Mouse (Mus musculus) ovary, postnatal 10 days (tissue): Measurements from ENCODE around the gene Ptafr.
A peak's percentile ranks its signal among the peaks of the same experiment; 100 is the strongest.
"Not testable (repeated sequence)": the region's sequence is repeated elsewhere in the genome, so short reads cannot be mapped to it uniquely, and the experiment has no call there.

Experiments
- DNase-seq: peaks from one replicate; pipeline ENCODE4 v3.0.0; 2022; ENCODE audit warnings: low spot score

The Ptafr gene

GRCm38 (mm10) chr4:132563965-132564364 lies at the start of gene Ptafr:
Ptafr (plus strand) TSS chr4:132564067.
- no peak for DNase-seq

GRCm38 (mm10) chr4:132514555-132515135 lies 49.2 kb upstream of the Ptafr start:
- DNase-seq, result peak; percentile 73

GRCm38 (mm10) chr4:132515369-132516155 lies 48.3 kb upstream of the Ptafr start:
- DNase-seq, result peak; percentile 66

DNA sequence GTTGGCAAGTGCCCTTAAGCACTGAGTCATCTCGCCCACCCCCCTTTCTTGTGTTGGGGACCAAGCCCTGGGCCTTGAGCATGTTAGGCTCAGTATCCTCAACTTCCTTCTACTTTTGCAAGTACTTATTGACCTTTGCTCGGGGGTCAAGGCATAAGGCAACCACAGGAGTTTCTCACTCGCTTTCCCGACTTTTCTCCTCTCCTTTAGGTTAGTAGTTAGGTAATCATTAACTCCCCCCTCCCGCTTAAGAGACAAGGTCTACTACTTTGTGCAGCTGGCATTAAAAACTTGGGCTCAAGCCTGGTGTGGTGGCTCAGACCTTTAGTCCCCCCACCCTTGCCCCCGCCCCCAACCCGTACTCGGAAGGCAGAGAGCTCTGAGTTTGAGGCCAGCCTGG lies 45.8 kb upstream of the Ptafr start:
- no peak for DNase-seq

DNA sequence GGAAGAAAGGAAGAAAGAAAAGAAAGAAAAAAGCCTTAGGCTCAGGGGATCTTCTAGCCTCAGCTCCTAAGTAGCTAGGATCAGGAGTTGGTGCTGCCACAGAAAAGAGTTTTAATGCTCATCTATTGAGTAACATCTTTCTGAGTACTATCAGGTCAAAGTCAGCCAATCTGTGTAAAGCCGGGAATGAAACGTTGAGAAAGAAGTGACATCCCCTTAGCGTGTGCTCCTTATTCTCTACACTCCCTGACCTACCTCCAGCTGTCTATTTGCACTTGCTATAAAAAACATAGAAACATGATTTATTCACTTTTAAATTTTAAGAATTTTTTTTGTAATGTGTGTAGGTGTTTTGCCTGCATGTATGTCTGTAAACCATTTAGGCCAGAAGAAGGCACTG lies 44.7 kb upstream of the Ptafr start:
- no peak for DNase-seq

GRCm38 (mm10) chr4:132524321-132524741 lies 39.5 kb upstream of the Ptafr start:
- no peak for DNase-seq

- no peak for DNase-seq
Observed at GRCm38 (mm10) chr4:132524808-132525207, 39.1 kb upstream of the Ptafr start.

GRCm38 (mm10) chr4:132526678-132527077 lies 37.2 kb upstream of the Ptafr start:
- no peak for DNase-seq

- DNase-seq, result no peak
Observed at GRCm38 (mm10) chr4:132527917-132528522, 35.8 kb upstream of the Ptafr start.

DNA sequence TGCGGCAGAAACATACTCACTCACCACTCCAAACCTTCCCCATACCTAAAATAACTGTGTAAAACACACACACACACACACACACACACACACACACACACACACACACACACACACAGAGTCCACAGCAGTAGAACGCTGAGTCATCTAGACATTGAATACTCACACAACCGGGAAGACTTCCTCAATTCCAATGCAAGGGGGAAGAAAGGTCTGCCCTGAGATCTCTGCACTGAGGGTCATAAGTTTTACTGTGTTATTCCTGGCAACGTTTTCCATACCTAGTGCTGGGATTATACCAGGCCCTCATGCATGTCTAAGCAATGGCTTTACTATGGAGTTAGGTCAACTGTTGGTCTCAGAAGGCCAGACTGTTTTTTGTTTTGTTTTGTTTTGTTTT lies 34.5 kb upstream of the Ptafr start:
- no peak for DNase-seq

DNA sequence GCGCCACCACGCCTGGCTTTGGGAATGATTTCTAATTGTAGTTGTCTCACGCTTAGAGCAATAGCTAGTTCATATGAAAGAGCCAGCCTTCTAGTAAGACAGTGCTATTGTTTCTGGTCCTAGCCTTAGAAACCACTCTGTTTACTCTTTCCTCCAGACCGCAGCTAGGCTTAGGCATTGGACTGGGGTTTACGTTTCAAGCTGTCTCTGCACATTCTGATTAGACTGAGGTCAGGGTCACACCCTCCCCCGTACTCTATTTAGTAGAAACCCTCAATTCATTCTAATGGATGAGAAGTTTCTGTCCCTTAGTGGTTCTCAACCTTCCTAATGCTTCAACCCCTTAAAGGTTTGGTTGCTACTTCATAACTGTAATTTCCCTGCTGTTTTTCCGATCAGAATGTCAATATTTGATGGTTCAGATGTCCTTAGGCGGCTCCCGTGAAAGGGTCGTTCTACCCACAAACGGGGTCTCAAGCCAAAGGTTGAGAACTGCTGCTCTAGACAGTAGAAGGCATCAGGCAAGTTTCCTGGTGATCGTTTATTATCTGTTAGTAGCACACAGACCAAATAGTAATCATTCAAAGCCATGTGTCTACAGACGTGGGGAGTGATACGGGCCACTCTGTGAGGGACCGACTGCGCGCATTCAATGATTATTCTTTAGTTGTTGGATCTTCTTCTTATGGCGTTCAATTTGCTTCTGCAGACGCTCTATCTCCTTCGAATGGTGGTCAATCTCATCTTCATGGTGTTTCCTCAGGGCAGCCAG lies 33.6 kb upstream of the Ptafr start:
- no peak for DNase-seq

DNA sequence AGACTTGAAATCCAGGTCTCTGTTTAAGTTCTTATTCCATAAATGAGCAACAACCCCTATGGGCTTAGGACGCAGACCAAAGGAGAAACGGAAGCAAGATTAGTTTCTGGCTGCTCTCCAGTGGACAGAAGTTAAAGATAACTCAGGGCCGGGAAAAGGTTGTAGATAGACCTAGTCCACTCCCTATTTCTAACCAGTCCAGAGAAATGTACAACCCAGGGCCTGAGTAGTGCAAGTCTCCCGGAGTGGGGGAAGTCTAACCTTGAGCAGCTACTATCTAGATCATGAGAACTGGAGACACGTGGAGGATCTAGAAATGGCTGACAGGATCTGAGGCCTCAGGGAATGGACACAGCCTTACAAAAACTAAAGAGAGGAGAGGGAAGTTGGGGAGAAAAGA lies 31.4 kb upstream of the Ptafr start:
- no peak for DNase-seq

- peak; percentile 67 for DNase-seq
Observed at GRCm38 (mm10) chr4:132532981-132533916, 30.6 kb upstream of the Ptafr start, which contains the start of gene Atpif1. Atpif1 (minus strand) TSS chr4:132533659.

DNA sequence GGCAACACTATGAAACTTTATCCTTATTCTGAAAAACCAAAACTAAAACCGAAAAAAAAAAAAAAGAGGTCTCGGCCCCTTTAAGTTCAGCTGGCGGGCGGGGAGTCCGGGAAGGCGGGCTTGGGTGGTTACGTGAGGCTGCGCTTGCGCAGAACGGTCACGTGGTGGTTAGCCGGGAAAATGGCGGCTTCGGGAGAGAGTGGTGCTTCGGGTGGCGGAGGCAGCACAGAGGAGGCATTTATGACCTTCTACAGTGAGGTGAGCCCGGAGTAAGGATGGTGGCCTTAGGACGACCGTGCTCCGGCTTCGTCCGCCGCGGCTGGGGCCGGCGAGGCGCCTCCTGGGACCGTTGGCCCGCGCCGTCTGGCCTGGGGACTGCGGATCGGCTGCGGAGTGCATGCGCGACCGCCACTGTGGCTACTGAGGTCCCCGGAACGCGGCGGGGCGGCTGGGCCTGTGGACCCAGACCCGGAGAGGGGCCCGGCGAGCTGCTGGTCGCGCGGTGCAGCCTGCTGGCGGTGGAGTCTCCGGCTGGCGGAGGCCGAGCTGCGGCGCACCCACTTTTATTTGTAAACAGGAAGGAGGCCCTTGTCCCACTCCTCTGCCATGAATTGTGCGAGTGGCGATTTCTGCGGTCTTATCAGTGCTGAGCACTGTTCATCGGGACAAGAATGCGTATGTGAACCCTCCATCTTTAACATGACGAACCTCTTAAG lies 28.3 kb upstream of the Ptafr start, which contains the start of gene Dnajc8:
Gene Dnajc8 (plus strand): TSS at position 145 of the 716 bp plus-strand sequence.
- DNase-seq, result peak; percentile 91

DNA sequence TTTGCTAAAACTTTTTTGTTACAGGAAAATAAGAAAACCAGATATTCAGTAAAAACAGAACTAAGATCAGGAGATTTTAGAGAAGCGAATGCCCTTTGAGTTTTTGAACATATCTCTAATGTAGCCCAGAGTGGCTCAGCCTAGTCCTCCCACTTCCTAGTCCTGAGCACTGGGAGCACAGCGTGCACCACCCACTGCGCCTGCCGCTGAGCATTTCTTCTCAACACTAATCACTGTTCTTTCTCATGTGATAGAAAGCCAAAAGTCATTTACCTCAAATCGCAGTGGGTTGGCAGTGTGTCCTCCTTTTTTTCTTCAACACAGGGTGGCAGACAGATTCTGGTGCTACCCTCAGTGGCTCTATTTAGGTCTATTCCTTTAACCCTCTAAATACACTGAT lies 24.4 kb upstream of the Ptafr start:
- DNase-seq, result no peak

DNA sequence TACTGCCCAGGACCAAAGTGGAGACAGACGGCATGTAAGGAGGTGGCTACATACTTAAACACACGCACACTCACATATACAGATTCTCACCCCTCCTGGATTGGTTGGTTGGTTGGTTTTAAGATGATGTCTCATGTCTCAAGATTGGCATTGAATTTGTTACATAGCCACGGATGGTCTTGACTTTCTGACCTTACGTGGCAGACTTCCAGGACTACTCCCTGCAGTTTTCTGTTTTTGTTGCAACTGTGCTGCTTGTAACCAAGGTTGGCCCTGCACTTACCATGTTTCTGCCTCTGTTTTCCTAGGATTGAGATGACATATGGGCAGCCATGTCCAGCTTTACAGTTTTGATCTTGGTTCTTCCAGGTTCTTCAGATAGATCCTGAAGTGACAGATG lies 22.5 kb upstream of the Ptafr start:
- no peak for DNase-seq

DNA sequence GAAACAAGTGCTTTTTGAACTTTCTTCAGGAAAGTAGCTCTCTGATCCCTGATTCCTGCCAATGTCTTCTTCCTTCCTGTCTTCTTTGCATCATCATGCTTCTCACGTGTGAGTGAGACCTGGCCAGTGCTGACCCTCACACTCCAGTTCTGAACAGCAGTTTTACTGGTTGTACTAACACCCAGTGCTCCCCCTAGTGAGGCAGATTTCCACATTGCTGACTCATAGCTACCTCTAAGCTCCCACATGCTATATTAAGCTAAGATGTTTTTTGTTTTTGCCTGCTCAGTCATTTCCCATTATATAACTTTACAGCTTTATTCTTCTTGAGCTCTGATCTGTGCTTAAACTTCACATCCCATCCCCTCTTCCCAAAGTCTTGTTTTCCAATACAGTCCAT lies 21.1 kb upstream of the Ptafr start:
- DNase-seq, result no peak

DNA sequence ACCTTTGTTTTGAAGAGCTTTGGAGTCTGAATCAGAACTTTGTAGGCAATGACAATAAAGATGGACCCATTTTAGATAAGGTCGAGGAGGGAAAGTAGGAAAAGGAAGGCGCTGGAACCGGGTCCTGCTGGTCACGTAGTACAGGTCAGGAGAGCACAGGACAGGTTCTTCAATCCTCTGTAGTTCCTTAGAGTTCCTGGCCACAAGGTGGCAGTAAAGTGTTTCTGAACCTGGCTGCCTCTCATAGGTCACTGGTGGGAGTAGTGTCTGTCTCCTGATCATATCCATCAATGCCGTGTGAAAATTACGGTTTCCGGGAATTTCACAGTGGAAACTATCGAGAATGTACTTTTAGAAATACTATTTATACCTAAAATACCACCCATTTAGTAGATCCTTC lies 18.0 kb upstream of the Ptafr start:
- no peak for DNase-seq

GRCm38 (mm10) chr4:132554221-132554620 lies 9.6 kb upstream of the Ptafr start:
- no peak for DNase-seq

GRCm38 (mm10) chr4:132554653-132555052 lies 9.2 kb upstream of the Ptafr start:
- DNase-seq, result no peak

DNA sequence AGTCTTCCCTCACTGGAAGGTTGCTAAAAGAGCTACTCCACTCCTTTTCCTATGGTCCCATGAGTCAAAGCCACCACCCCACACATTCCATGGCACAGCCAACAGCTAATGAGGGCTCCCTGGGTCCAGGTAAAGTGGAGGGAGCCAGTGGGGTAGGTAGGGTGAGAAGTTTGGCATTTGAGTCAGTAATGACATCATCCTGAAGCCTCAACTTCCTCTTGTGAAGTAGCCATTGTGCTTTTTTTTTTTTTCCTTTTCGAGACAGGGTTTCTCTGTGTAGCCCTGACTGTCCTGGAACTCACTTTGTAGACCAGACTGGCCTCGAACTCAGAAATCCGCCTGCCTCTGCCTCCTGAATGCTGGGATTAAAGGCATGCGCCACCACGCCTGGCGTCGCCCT lies 8.3 kb upstream of the Ptafr start:
- DNase-seq, result not testable (repeated sequence)
